Mouse (Mus musculus) spleen, postnatal 14 days (tissue): ENCODE results near the gene 9230112D13Rik.

Experiments
- DNase-seq, 2 experiments: peaks; one replicate each; pipeline ENCODE4 v3.0.0; 2021 to 2022; ENCODE audit warnings: low spot score in 2 of 2

Gene 9230112D13Rik

GRCm38 (mm10) chr14:34541896-34542295 lies 19.3 kb upstream of the 9230112D13Rik start:
- DNase-seq = no peak

GRCm38 (mm10) chr14:34540685-34541162 lies 18.1 kb upstream of the 9230112D13Rik start:
- no peak for DNase-seq

GRCm38 (mm10) chr14:34535883-34536282 lies 13.3 kb upstream of the 9230112D13Rik start:
- no peak for DNase-seq

- no peak for DNase-seq
These were observed 10.9 kb upstream of the 9230112D13Rik start for GRCm38 (mm10) chr14:34533537-34533936.

GRCm38 (mm10) chr14:34532536-34532935 lies 9.9 kb upstream of the 9230112D13Rik start:
- DNase-seq = no peak

DNA sequence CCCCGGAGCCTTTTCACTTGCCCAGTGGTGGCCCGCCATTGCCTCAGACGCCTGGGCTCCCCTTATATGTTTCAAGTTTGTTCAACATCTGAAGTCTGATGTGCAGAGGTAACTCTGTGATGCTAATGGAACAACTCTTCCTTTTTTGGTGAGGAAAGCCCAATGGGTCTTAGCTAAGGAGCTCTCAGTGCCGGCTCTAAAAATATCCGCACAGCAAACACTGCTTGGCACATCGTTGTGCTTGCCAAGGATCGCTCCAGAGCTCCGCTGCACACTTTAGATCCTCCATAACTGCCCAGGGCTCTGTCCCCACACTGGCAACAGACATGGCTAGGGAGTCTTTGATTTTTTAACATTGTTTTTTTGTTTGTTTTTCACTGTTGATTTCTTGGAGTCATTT lies 6.2 kb upstream of the 9230112D13Rik start:
- DNase-seq = no peak

DNA sequence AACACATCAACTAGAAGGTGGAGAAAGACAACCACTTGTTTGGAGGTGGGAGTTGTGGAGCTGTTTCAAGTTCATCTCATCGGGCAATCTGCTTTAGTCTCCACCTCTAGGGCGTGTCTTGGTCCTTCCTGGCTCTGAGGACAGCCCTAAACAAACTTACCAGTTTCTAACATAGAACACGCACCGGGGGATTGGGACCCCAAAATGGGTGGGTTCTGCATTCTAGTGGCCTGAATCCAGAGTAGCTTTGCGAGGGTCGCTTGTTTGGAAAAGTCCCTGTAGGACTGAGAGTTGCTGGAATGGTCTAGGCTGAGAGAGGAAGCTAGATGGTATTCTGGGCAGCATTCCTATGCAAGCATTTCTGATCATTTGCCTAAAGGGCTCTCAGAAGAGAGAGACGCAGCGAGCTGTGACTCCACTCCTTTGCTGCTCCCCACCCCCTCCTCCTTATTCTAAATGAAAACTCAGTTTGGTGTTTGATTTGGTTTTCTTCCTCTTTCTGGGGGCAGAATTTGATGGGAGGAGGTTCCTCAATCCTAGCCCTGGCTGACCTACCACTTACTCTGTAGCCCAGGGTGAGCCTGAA lies 4.5 kb downstream of the 9230112D13Rik start:
- DNase-seq = no peak

- DNase-seq = no peak
These were observed 5.5 kb downstream of the 9230112D13Rik start for GRCm38 (mm10) chr14:34516960-34517577.

- no peak for DNase-seq
These were observed 6.7 kb downstream of the 9230112D13Rik start for GRCm38 (mm10) chr14:34515860-34516259.

DNA sequence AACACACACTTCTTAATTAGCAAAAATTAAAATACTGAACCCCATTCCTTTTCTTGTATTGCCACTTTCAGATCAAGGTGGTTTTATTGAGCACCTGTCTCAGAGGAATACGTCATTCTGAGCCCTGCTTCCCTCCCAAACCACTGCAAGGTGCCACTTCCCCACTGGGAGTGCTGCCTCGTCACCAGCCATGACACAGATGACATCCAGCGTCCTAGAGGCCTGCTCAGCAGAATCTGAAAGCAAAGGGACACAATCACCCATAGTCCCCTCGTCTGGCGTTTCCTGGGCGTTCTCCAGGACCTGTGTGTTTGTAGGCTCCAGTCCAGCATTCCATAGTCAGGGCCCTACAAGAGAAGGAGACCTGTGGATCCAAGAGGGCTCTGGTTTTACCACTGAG lies 8.5 kb downstream of the 9230112D13Rik start:
- DNase-seq = no peak

DNA sequence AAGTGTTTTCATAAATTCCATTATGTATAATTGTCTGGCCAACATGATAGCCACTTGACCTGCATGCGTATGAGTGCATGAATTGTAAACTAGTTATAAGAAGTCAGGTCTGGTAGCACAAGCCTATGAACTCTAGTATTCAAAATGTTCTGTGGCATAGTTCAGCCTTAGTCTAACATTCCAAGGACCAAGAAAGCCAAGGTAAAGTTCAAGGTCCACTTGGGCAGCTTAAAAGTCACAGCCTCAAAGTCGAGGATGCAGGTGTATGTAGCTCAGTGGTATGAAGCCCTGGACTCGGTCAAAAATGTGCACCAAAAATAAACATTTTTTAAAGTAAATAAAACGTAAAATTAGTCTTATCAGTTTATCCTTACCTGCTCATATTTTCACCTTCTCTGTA lies 10.0 kb downstream of the 9230112D13Rik start:
- DNase-seq = no peak

- DNase-seq = no peak
These were observed 10.7 kb downstream of the 9230112D13Rik start for GRCm38 (mm10) chr14:34511901-34512300.

- no peak for DNase-seq
These were observed 13.7 kb downstream of the 9230112D13Rik start for GRCm38 (mm10) chr14:34508842-34509439.

- DNase-seq = no peak
These were observed 14.3 kb downstream of the 9230112D13Rik start for GRCm38 (mm10) chr14:34508187-34508840.

DNA sequence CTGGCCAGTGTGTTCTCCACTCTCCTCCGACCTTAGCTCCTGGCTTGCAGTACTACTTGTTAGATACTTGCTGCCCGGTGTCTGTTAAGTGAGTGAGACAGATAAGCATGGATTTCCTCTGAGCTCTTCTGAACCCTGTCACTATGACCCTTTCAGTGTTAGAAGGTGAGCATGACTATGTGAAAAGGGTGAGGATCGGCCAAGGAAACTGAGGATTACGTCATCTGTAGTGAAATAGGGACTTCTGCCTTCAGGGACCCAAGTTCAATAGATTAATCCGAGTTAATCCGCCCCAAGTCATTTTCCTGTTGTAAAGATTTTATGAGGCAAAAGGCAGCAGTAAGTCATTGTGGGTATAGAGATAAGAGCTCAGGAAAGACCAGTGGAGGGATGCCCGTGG lies 17.3 kb downstream of the 9230112D13Rik start:
- DNase-seq = no peak

DNA sequence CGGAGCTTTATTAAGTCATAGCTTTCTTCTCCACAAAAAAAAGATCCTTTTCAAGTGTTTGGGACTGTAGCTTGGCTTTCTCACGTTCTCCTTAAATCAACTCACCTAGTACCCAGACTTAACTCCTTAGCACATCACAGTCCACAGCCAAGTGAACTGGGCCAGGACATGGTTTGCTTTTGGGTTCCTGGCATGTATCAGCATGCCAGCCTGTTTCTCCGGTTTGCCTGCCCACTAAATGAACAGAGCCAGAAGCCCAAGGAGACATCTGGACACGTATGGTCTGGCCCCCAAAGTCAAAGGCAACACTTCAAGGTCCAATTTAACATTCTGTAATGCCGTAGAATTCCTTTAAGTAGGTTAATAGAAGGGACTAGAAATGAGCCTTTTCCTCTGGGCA lies 18.2 kb downstream of the 9230112D13Rik start:
- no peak for DNase-seq

DNA sequence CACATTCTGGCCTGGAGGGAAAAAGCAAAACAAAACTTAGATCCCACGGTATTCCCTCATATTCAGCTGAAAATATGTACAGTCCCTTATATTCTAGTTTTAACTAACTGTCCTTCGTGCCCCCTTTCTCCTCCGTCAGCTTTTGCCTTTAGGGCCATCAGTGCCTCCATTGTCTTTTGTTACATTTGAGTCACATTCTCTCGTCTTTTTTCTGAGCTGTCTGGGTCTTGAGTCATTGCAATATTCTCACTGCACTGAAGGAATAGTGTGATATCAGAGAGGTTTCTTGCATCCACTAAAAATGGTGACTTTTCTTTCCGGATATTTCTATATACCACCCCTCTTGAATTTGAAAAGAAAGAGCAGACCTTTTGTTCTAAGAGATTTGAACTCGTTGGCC lies 18.8 kb downstream of the 9230112D13Rik start:
- no peak for DNase-seq

GRCm38 (mm10) chr14:34503325-34503647 lies 19.3 kb downstream of the 9230112D13Rik start, which contains the start of gene Bmpr1a:
TSS of gene Bmpr1a (minus strand) at chr14:34503341.
- DNase-seq = no peak

DNA sequence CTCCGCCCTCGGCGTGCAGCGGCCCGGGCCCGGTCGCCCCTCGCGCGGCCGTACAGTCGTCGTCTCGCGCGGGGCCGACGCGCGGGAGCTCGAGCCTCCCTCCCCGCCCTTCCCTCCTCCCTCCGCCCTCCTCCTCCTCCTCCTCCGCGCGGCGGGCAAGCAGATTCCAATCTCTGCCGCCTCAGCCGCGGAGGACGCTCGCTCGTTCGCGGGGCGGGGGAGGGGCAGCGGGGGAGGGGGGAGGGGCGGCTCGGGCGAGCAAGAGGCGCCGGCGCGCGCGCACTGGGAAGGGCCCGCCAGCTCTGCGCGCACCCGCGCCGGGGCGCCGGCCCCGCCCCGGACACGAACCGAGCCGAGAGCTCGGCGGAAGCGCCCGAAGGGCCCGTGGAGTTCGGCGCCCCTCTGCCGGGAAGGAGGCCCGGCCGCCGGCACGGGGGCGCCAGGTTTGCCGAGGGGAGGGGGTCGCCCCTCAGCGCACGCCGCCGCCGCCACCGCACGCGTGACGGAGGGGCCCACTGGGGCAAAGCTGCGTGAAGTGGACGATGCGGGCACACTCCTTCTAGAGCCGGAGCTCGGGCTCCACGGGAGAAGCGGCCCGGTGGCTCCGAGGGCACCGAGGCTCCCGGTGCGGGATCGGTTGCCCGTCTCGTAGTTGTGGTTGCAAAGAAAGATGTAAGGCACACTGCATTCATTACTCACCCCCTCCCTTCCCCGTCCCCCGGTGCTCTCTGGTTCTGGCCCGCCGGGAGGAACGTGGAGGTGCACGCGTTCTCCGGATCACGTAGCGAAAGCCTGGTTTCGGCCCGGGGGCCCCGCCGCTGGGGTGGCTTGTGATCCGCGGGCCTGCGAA lies 19.9 kb downstream of the 9230112D13Rik start:
- DNase-seq = peak; percentile 11 to 15

GRCm38 (mm10) chr14:34501804-34502474 lies 20.7 kb downstream of the 9230112D13Rik start:
- DNase-seq = peak in 1 of 2 experiments; percentile 3

GRCm38 (mm10) chr14:34501447-34501803 lies 21.2 kb downstream of the 9230112D13Rik start:
- DNase-seq = no peak
